Mouse (Mus musculus) bone marrow macrophage, adult 2 months (primary cell): Measurements from ENCODE around the gene Tufm.

Experiments
- CTCF ChIP-seq: IDR thresholded peaks from 2 replicates; pipeline ENCODE4 v1.5.1; 2012; ENCODE audit warnings: low read depth, mild to moderate bottlenecking, low read length, moderate library complexity
- POLR2A ChIP-seq: IDR thresholded peaks from 2 replicates; pipeline ENCODE4 v1.6.1; 2012; ENCODE audit warnings: mild to moderate bottlenecking, low read depth, low read length, borderline replicate concordance

- TF ChIP-seq POLR2A (no peak), CTCF (no peak)
Measured at GRCm38 (mm10) chr7:126464836-126465235, 22.3 kb upstream of the Tufm start.
